In genomic region chr1:152575096-152575495, GRCm38 (mm10) we compare ENCODE assay signal across 22 mouse cellular contexts.
DNase-seq lines count a peak whose midpoint lies in the region; ATAC-seq and TF ChIP-seq lines count a peak whose summit lies in the region.
"Had no signal": no experiment of that assay in that cellular context is flagged by ENCODE, and none has a peak within 500 bp of the region (broad histone marks: within the 10 kb centered on the region; RNA-seq: fewer than 3 reads in every experiment).

No protein-coding gene starts in this region.

- H3K4me1 ChIP-seq in heart, embryonic 13.5 days: peaks cover 69% of the 10 kb centered on the region
- peaks cover 57% of the 10 kb centered on the region for H3K4me1 ChIP-seq in heart, embryonic 10.5 days
- peaks cover 30% of the 10 kb centered on the region for H3K4me1 ChIP-seq in midbrain, embryonic 14.5 days (ENCODE audit: control insufficient read depth, insufficient read depth, low read length)
- peaks cover 23% of the 10 kb centered on the region for H3K4me1 ChIP-seq in midbrain, embryonic 15.5 days
- H3K4me1 ChIP-seq in embryonic facial prominence, embryonic 14.5 days (ENCODE audit: control insufficient read depth, insufficient read depth, low read length): peaks cover 30% of the 10 kb centered on the region
- H3K4me1 ChIP-seq in lung, postnatal 0 days (ENCODE audit: insufficient read depth, low read depth, low read length): peaks cover 11% of the 10 kb centered on the region; the same call in 1 of the 2 replicates

- TF ChIP-seq CTCF in lung, postnatal 0 days (IDR thresholded peaks at IDR 0.05): no peak

- DNase-seq in heart, embryonic 10.5 days (ENCODE audit: low spot score): no peak
- DNase-seq in midbrain, embryonic 14.5 days: peak; percentile 48
- peak; percentile 42 for DNase-seq in embryonic facial prominence, embryonic 14.5 days (ENCODE audit: low spot score)
- no peak for DNase-seq in lung, postnatal 0 days (ENCODE audit: low spot score)
- no peak for DNase-seq in natural killer cell, adult 2 months (ENCODE audit: low spot score in 2 of 2)
- DNase-seq: adrenal gland, postnatal 14 days; cerebellum, adult 2 months; cerebellum, postnatal 10 days; forebrain, postnatal 0 days; gastrocnemius, postnatal 14 days; heart, postnatal 10 days; heart, postnatal 4 days had no signal

- H3K9me3 ChIP-seq in heart, embryonic 13.5 days: no peaks in the 10 kb centered on the region
- no peaks in the 10 kb centered on the region for H3K9me3 ChIP-seq in heart, embryonic 10.5 days
- no peaks in the 10 kb centered on the region for H3K9me3 ChIP-seq in midbrain, embryonic 14.5 days (ENCODE audit: control insufficient read depth, low read length)
- no peaks in the 10 kb centered on the region for H3K9me3 ChIP-seq in midbrain, embryonic 15.5 days
- H3K9me3 ChIP-seq in embryonic facial prominence, embryonic 14.5 days (ENCODE audit: control insufficient read depth, low read length): no peaks in the 10 kb centered on the region
- H3K9me3 ChIP-seq in lung, postnatal 0 days (ENCODE audit: low read length): no peaks in the 10 kb centered on the region
- H3K9me3 ChIP-seq: embryonic facial prominence, embryonic 13.5 days; forebrain, embryonic 13.5 days; hindbrain, embryonic 12.5 days had no signal

- no peaks in the 10 kb centered on the region for H3K27me3 ChIP-seq in heart, embryonic 13.5 days (replicated peaks)
- H3K27me3 ChIP-seq in heart, embryonic 10.5 days (ENCODE audit: insufficient read depth, poor library complexity, severe bottlenecking): no peaks in the 10 kb centered on the region
- 0 out of 2 replicates have a peak, but pooled peaks cover 6% of the 10 kb centered on the region for H3K27me3 ChIP-seq in midbrain, embryonic 14.5 days (ENCODE audit: control insufficient read depth, insufficient read depth, low read length)
- 0 out of 2 replicates have a peak, but pooled peaks cover 5% of the 10 kb centered on the region for H3K27me3 ChIP-seq in midbrain, embryonic 15.5 days (replicated peaks)
- no peaks in the 10 kb centered on the region for H3K27me3 ChIP-seq in embryonic facial prominence, embryonic 14.5 days (replicated peaks; ENCODE audit: control insufficient read depth, insufficient read depth, low read length)
- no peaks in the 10 kb centered on the region for H3K27me3 ChIP-seq in lung, postnatal 0 days (replicated peaks; ENCODE audit: insufficient read depth, low read length)
- H3K27me3 ChIP-seq: CH12.LX; hindbrain, embryonic 12.5 days; Patski had no signal

- H3K4me3 ChIP-seq in heart, embryonic 13.5 days: no peak overlapping the region
- H3K4me3 ChIP-seq in heart, embryonic 10.5 days: no peak overlapping the region
- no peak overlapping the region for H3K4me3 ChIP-seq in midbrain, embryonic 14.5 days (replicated peaks; ENCODE audit: low read depth, low read length)
- H3K4me3 ChIP-seq in midbrain, embryonic 15.5 days: no peak overlapping the region
- H3K4me3 ChIP-seq in embryonic facial prominence, embryonic 14.5 days (ENCODE audit: low read depth, low read length): no peak overlapping the region
- no peak overlapping the region for H3K4me3 ChIP-seq in lung, postnatal 0 days (ENCODE audit: low read depth, low read length)
- H3K4me3 ChIP-seq: embryonic facial prominence, embryonic 13.5 days; forebrain, embryonic 13.5 days; hindbrain, embryonic 12.5 days had no signal

- TF ChIP-seq EP300 in lung, postnatal 0 days (IDR thresholded peaks at IDR 0.05): no peak

- no peak overlapping the region for H3K4me2 ChIP-seq in heart, embryonic 13.5 days
- no peak overlapping the region for H3K4me2 ChIP-seq in midbrain, embryonic 14.5 days (ENCODE audit: low read length)
- H3K4me2 ChIP-seq in midbrain, embryonic 15.5 days: no peak overlapping the region
- no peak overlapping the region for H3K4me2 ChIP-seq in embryonic facial prominence, embryonic 14.5 days (ENCODE audit: low read depth, low read length)
- H3K4me2 ChIP-seq in lung, postnatal 0 days (replicated peaks; ENCODE audit: low read depth, low read length): no peak overlapping the region
- H3K4me2 ChIP-seq: embryonic facial prominence, embryonic 13.5 days; forebrain, embryonic 13.5 days; hindbrain, embryonic 12.5 days had no signal

- ATAC-seq in heart, embryonic 13.5 days (ENCODE audit: extremely low read depth, insufficient number of reproducible peaks, low FRiP score, low TSS enrichment): no peak
- no peak for ATAC-seq in midbrain, embryonic 14.5 days (ENCODE audit: low FRiP score, low TSS enrichment)
- ATAC-seq in midbrain, embryonic 15.5 days (replicated peaks): no peak
- ATAC-seq in embryonic facial prominence, embryonic 14.5 days (ENCODE audit: low read depth): no peak
- no peak for ATAC-seq in lung, postnatal 0 days
- ATAC-seq: activated CD4-positive, CD25-positive, alpha-beta regulatory T cell, adult 4 months; forebrain, embryonic 13.5 days; forebrain, postnatal 0 days; hindbrain, embryonic 16.5 days; inflammation-experienced regulatory T-cells, adult 6 months; Patski had no signal

- 62% methylated on average over 5 of the region's 5 CpGs for WGBS in heart, embryonic 13.5 days
- whole genome bisulfite sequencing in heart, embryonic 10.5 days: 66% methylated on average over 5 of the region's 5 CpGs
- 43% methylated on average over 5 of the region's 5 CpGs for WGBS in midbrain, embryonic 14.5 days
- WGBS in midbrain, embryonic 15.5 days: 52% methylated on average over 5 of the region's 5 CpGs
- 30% methylated on average over 5 of the region's 5 CpGs for WGBS in embryonic facial prominence, embryonic 14.5 days
- WGBS in lung, postnatal 0 days: 60% methylated on average over 5 of the region's 5 CpGs

- H3K9ac ChIP-seq in heart, embryonic 13.5 days: no peak overlapping the region
- no peak overlapping the region for H3K9ac ChIP-seq in midbrain, embryonic 14.5 days (replicated peaks; ENCODE audit: low read length)
- no peak overlapping the region for H3K9ac ChIP-seq in midbrain, embryonic 15.5 days
- no peak overlapping the region for H3K9ac ChIP-seq in embryonic facial prominence, embryonic 14.5 days (ENCODE audit: low read depth, low read length)
- H3K9ac ChIP-seq in lung, postnatal 0 days (replicated peaks; ENCODE audit: low read depth): no peak overlapping the region
- H3K9ac ChIP-seq: embryonic facial prominence, embryonic 13.5 days; forebrain, embryonic 13.5 days; forebrain, postnatal 0 days; hindbrain, embryonic 12.5 days had no signal

- H3K36me3 ChIP-seq in heart, embryonic 13.5 days: peaks cover 24% of the 10 kb centered on the region
- peaks cover 15% of the 10 kb centered on the region for H3K36me3 ChIP-seq in heart, embryonic 10.5 days
- H3K36me3 ChIP-seq in midbrain, embryonic 14.5 days (ENCODE audit: control insufficient read depth, insufficient read depth, low read length): no peaks in the 10 kb centered on the region
- H3K36me3 ChIP-seq in midbrain, embryonic 15.5 days (replicated peaks): no peaks in the 10 kb centered on the region
- H3K36me3 ChIP-seq in embryonic facial prominence, embryonic 14.5 days (ENCODE audit: control insufficient read depth, insufficient read depth, low read length): peaks cover 5% of the 10 kb centered on the region; the same call in 1 of the 2 replicates
- H3K36me3 ChIP-seq in lung, postnatal 0 days (ENCODE audit: insufficient read depth, low read length): no peaks in the 10 kb centered on the region
- H3K36me3 ChIP-seq: hindbrain, embryonic 12.5 days had no signal

- H3K27ac ChIP-seq in heart, embryonic 13.5 days (replicated peaks): 0 out of 2 replicates have a peak overlapping the region, but pooled peaks have one; percentile 14
- no peak overlapping the region for H3K27ac ChIP-seq in heart, embryonic 10.5 days
- no peak overlapping the region for H3K27ac ChIP-seq in midbrain, embryonic 14.5 days (replicated peaks; ENCODE audit: low read depth, low read length)
- no peak overlapping the region for H3K27ac ChIP-seq in midbrain, embryonic 15.5 days
- H3K27ac ChIP-seq in embryonic facial prominence, embryonic 14.5 days (replicated peaks; ENCODE audit: low read depth, low read length): no peak overlapping the region
- H3K27ac ChIP-seq in lung, postnatal 0 days (ENCODE audit: low read length): no peak overlapping the region
- H3K27ac ChIP-seq: embryonic facial prominence, embryonic 13.5 days; forebrain, embryonic 13.5 days; hindbrain, embryonic 12.5 days had no signal

Comparison
In these comparisons a context has a peak if more than half of its experiments do, and no peak if none do; other contexts are left out.
1. DNase-seq: peak in midbrain, embryonic 14.5 days (single experiment) and embryonic facial prominence, embryonic 14.5 days (single experiment); none in heart, embryonic 10.5 days (single experiment), lung, postnatal 0 days (single experiment) and natural killer cell, adult 2 months (0 of 2).